Mouse (Mus musculus): Measurements from ENCODE around the gene Fbxw11. TPM values are rescaled to one million over a fixed set of nuclear protein-coding genes. Genes with fewer than 3 reads are reported as not detected.
"Not testable (repeated sequence)": the region's sequence is repeated elsewhere in the genome, so short reads cannot be mapped to it uniquely, and the experiment has no call there.

The Fbxw11 gene
- total RNA-seq, 2 experiments from 2014 or later, result 47.4 to 52.1 TPM

DNA sequence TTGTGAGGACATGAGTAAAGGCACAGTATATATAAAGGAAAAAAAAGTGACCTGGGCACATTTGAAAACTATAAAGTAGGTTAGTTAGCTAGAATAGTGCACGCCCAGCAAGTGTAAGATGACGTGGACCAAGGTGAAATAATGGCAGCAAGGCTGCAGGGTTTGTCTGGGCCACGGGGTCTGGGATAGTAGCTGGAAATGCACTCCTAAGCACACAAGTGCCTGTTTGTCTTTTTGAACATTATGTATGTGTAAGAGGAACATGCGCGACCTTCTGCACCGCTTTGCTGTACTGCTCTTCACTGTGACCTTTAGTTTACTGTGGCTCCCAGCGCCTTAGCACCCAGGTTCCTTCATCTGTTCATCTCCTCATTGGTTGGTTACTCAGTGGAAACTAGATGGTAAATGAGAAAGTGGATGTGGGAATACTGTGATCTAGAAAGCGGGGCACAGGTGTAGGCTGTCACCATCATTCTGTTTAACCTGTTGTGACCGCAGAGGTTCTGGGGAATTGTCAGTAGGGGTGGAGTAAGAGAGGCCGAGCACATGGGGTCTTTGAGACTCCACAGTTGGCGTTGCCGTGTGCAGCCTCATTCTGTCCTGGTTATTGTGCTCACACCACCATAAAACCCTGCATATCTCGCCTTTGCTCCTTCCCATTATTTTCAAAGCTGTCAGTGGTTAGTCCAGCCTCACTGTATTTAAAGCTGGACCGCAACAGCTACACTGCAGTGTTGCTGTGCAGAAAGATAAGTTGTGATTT, 66.4 kb downstream of the Fbxw11 start:
- DNase-seq, result no peak

DNA sequence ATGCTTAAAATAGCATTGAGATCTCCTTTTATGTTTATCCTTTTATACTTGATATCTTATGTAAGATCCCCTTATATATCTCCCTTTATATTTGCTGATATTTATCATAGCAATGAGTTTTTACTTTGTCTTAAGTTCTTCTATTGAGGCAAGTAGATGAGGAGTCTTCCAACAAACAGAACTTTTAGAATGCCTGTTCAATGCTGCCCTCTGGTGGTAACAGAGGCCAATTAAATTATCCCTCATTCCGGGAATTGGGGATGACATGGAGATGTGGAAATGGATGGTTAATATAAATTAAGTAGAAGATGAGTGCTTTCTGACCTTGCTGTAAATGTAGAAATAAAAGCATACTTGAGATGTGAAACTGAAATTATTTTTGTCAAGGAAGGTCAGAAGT, 67.0 kb downstream of the Fbxw11 start:
- DNase-seq, result peak; percentile 58 to 83

GRCm38 (mm10) chr11:32714230-32714629, 71.7 kb downstream of the Fbxw11 start:
- DNase-seq, result no peak

GRCm38 (mm10) chr11:32714896-32715295, 72.4 kb downstream of the Fbxw11 start:
- DNase-seq, result no peak

DNA sequence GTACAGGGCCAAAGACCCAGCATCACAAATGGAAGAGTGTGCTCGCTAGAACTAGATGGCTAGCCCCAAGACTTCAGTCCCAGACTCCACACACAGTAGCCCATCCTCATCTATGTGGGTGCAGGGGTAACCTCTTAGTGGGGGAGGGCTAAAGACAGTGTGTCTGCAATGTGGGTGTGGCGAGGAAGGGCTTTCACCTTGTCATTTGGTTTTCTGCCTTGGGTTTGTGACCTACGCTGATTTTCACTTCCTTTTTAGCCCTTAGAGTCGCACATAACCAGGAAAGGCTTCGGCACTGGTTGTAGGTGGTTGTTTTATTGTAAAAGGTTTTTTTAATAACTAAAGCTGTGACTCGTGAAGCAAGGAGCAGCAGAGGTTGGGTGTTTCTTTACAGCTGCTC, 73.0 kb downstream of the Fbxw11 start:
- DNase-seq, result no peak

GRCm38 (mm10) chr11:32715970-32716369, 73.4 kb downstream of the Fbxw11 start:
- DNase-seq, result no peak

DNA sequence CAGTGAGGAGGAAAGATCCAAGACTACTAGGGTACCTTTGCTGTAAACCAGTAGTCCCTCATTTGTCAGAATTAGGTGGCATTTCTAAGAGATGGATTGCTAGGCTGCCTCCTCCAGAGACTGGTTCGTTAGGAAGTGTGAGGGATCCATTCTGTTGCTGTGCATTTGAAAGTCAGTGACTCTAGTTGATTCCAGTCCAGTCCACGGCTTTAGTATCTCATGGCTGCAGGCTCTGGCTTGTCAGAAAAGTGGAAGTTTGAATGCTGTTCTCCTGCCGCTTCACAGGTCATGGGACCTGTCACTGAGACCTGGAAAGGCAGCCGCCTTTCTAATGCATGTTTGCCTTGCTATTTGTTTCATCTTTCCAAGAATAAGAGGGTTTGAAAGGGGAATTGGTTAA, 74.4 kb downstream of the Fbxw11 start:
- no peak for DNase-seq

DNA sequence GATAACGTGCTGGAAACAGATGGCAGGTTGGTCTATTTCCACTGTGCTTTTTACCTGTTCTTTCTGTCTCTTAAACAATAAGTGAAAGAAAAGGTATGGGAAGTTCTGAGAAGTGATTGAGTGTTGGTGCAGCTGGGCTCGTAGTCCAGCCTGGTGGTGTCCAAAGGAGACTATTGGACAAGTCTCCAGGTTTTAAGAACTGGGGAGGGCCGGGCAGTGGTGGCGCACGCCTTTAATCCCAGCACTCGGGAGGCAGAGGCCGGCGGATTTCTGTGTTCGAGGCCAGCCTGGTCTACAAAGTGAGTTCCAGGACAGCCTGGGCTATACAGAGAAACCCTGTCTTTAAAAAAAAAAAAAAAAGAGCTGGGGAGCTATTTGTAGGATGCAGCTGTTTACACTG, 75.2 kb downstream of the Fbxw11 start:
- DNase-seq, result not testable (repeated sequence)

GRCm38 (mm10) chr11:32718371-32718770, 75.8 kb downstream of the Fbxw11 start:
- DNase-seq, result no peak

GRCm38 (mm10) chr11:32718979-32719378, 76.5 kb downstream of the Fbxw11 start:
- DNase-seq, result no peak

GRCm38 (mm10) chr11:32722653-32723052, 80.1 kb downstream of the Fbxw11 start:
- DNase-seq, result no peak

- no peak for DNase-seq
Measured at GRCm38 (mm10) chr11:32723287-32723686, 80.8 kb downstream of the Fbxw11 start.

GRCm38 (mm10) chr11:32725171-32725570, 82.6 kb downstream of the Fbxw11 start:
- no peak for DNase-seq

- no peak for DNase-seq
Measured at GRCm38 (mm10) chr11:32732467-32732866, 89.9 kb downstream of the Fbxw11 start.

- DNase-seq, result no peak
Measured at GRCm38 (mm10) chr11:32733195-32733594, 90.7 kb downstream of the Fbxw11 start.

DNA sequence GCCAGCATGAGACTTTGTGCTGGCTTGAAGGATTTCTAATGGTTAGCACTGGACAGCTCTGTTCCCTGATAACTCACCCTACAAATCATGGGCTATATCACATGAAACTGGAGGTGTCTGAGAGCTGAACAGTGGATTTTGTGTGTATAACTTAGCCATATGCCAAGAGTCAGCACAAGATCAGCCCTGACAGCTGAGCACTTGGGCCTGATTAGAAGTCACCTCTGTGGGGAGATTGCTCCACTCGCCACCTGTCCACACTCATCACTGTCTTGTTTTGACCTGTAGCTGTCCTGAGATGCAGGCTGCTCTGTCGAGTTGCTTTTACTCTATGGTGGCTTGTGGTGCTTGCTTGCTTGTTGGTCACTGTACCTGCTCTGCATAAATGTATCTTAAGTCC, 93.8 kb downstream of the Fbxw11 start:
- no peak for DNase-seq

- DNase-seq, result no peak
Measured at GRCm38 (mm10) chr11:32737729-32738128, 95.2 kb downstream of the Fbxw11 start.

DNA sequence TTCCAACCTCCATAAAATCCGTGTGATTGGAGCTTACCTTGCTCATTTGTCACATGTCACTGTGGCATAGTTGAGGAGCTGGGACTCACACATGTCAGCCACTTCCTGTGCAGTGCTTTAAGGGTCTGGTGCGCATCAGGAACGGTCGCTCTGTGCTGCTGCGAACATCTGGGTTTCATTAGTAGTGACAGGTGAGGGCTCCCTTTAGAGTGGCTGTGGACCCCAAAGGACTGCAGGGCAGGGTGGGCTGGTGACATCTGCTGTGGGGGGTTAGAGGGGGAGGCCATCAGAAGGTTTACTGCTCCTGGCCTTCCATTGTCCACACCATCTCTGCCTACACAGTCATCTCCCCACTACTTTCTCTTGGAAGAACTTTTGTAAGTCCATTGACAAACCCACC, 101.4 kb downstream of the Fbxw11 start:
- no peak for DNase-seq

DNA sequence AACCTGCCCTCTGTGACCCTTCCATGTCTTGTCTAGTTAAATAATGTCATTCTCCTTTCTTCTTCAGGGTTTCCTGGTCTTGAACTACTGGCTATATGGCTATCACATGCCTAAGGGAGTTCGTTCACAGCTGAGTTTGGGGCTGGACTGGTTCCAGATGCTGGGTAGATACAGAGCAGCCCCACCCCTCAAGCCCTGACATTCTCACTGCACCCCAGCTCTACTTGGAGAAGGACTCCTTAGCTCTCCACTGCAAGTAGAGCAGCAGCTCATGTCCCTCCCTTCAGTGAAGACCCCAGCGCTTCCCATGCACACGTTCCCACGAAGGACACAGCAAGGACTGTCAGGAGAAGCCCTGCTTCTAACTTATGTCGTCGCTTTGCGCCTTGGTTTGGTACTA, 101.9 kb downstream of the Fbxw11 start:
- no peak for DNase-seq

DNA sequence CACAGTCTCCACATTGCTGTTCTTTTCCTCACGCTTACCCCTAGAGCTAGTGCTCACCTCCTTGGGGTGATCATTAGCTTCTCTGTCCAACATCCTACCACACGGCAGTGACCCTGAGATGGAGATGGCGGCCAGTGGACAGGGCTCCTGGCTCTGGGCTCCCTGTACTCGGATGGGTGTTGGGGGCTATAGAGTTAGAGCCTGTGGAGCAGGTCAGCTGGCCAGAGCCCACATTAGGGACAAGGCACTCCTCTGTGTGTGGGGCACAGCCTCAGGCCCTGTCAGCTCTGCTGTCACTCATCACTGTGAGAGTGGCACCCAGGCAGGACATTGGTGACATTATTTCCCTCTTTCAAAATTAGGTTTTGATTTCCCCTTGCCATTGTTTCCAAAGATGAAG, 102.9 kb downstream of the Fbxw11 start:
- no peak for DNase-seq

DNA sequence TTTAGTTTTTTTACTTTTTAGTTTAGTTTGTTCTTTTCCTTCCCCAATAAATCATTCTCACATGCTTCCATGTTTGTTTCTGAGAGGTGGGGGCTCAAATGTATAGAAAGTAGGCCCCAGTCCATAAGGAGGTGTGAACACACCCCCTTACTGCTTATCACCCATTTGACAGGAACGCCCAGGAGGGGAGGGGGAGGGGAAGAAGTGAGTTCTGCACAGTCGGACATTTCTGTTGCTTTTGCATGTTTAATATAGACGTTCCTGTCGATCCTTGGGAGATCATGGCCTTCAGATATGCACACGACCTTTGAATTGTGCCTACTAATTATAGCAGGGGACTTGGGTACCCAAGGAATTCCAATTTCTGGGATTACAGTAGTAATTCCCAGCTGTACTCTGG, 103.5 kb downstream of the Fbxw11 start:
- no peak for DNase-seq

DNA sequence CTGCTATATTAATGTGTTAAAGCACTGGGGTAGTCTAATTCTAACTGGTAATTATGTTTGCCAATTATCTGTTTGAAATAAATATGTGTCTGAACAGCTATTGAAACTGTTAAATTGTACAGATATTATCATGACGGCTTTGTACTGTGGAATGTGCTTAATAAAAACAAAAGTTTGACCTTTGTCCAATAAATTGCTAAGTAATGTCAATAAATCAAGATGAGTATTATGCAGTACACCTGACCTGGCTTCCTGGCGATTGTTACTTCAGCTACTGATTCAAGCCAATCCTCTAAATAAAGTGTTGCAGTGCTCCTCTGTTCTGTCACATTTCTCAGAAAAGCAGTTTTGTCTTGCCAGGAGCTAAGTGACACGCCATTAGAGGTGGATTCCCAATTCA, 104.0 kb downstream of the Fbxw11 start:
- no peak for DNase-seq

GRCm38 (mm10) chr11:32748800-32749199, 106.3 kb downstream of the Fbxw11 start:
- no peak for DNase-seq

GRCm38 (mm10) chr11:32751863-32752594, 109.5 kb downstream of the Fbxw11 start:
- no peak for DNase-seq

All from heart, adult 18-20 months (tissue).